Mouse (Mus musculus) stomach, embryonic 16.5 days (tissue): ENCODE results near the gene Mlc1. TPM values are rescaled to one million over a fixed set of nuclear protein-coding genes. Genes with fewer than 3 reads are reported as not detected.
A peak's percentile ranks its signal among the peaks of the same experiment; 100 is the strongest.

Experiments used
- ATAC-seq: fragments of 200-750 bp; cut with Nextera tagmentation; 2 replicates; pipeline ENCODE4 v1.8.0; 2017; ENCODE audit warnings: moderate number of reproducible peaks, moderate TSS enrichment; ENCODE audit not compliant: insufficient read depth, low FRiP score
- H3K27ac ChIP-seq: fragments of 300-500 bp; sonication (generic); 2 replicates; pipeline ENCODE4 v1.5.1; 2014; ENCODE audit warnings: low read length
- H3K27me3 ChIP-seq: fragments of 300-500 bp; sonication (generic); 2 replicates; pipeline ENCODE4 v1.6.1; 2014; ENCODE audit warnings: low read length, control low read depth, mixed read lengths; ENCODE audit not compliant: control insufficient read depth, insufficient read depth
- H3K36me3 ChIP-seq: fragments of 300-500 bp; sonication (generic); 2 replicates; pipeline ENCODE4 v1.6.1; 2014; ENCODE audit warnings: low read length; ENCODE audit not compliant: control insufficient read depth, insufficient read depth
- H3K4me1 ChIP-seq: fragments of 300-500 bp; sonication (generic); 2 replicates; pipeline ENCODE4 v1.6.1; 2014; ENCODE audit warnings: low read length, control low read depth, mixed read lengths; ENCODE audit not compliant: control insufficient read depth, insufficient read depth
- H3K4me2 ChIP-seq: fragments of 300-500 bp; sonication (generic); 2 replicates; pipeline ENCODE4 v1.6.1; 2014; ENCODE audit warnings: low read depth, low read length, mixed read lengths
- H3K4me3 ChIP-seq: fragments of 300-500 bp; sonication (generic); replicated peaks from 2 replicates; pipeline ENCODE4 v1.5.1; 2014; ENCODE audit warnings: mild to moderate bottlenecking, low read length
- H3K9ac ChIP-seq: fragments of 300-500 bp; sonication (generic); 2 replicates; pipeline ENCODE4 v1.6.1; 2014; ENCODE audit warnings: low read length
- H3K9me3 ChIP-seq: fragments of 300-500 bp; sonication (generic); replicated peaks from 2 replicates; pipeline ENCODE4 v1.6.1; 2016; ENCODE audit warnings: low read length, control low read depth; ENCODE audit not compliant: control insufficient read depth
- WGBS: fragments of 180-500 bp; shearing (Covaris S2); extraction: QIAGEN DNeasy Blood & Tissue Kit; methylation state at CpG from one replicate; pipeline ENCODE4 v1.1.7; 2014; 5-methylcytosine and 5-hydroxymethylcytosine counted together
- polyA plus RNA-seq: library from polyadenylated mRNA; unstranded; fragments of >200 nt; fragmentation: Nextera tagmentation; extraction: Ambion mirVana; gene quantifications from 2 replicates; pipeline ENCODE4 v1.2.1, GENCODE M21; 2015

Gene Mlc1
- polyA plus RNA-seq, 1 experiment from 2014 or later = not detected

DNA sequence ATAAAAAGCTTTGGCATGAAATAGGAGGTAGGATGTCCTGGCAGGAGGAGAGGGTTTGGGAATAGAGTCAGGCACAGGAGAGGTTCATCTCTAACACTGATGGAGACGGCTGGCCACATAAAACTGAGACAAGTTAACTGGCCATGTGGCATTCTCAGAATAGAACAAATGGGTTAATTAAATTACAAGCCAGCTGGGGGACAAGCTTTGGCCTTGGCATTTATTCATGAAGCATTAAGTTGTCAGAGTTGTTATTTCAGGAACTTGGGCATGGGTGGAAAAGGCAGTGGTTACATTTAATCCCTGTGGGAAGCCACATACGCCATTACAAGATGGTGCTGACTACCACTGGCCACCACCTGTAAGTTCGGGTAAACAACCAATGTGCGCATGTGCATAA is 27.6 kb downstream of the Mlc1 start:
- Histone ChIP-seq H3K9ac (no peak overlapping the region), H3K36me3 (no peaks in the 10 kb centered on the region), H3K4me3 (no peak overlapping the region), H3K9me3 (no peaks in the 10 kb centered on the region), H3K27ac (no peak overlapping the region), H3K4me2 (no peak overlapping the region), H3K4me1 (peaks cover 6% of the 10 kb centered on the region; the same call in 1 of the 2 replicates), H3K27me3 (peaks cover 13% of the 10 kb centered on the region)
- no peak for ATAC-seq
- WGBS = 72% methylated on average over 4 of the region's 4 CpGs

DNA sequence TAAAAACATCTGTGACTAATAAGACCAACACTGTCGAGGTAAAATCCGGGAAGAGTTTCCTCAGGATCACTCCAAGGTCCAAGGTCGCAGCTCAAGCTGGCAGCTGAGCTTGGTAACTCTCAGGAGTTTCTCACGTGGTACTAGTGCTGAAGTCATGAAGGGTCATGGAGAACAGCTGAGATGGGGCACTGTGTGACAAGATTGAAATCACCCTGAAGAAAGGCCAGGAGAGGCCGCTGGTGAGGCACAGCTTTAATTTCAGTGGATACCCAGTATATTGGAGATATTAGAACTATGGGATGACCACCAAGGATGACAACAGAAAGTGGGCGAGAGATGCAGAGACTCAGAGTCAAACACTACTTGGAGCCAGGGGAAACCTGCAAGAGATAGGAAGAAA is 32.0 kb downstream of the Mlc1 start:
- Histone ChIP-seq H3K27me3 (no peaks in the 10 kb centered on the region; the same call in 1 of the 2 replicates), H3K27ac (no peak overlapping the region), H3K4me1 (no peaks in the 10 kb centered on the region), H3K4me2 (no peak overlapping the region), H3K36me3 (no peaks in the 10 kb centered on the region), H3K4me3 (no peak overlapping the region), H3K9ac (no peak overlapping the region), H3K9me3 (no peaks in the 10 kb centered on the region)
- ATAC-seq = no peak
- 45% methylated on average over 6 of the region's 6 CpGs for WGBS

GRCm38 (mm10) chr15:88943896-88944551 is 34.8 kb downstream of the Mlc1 start:
- Histone ChIP-seq H3K9ac (no peak overlapping the region), H3K4me1 (no peaks in the 10 kb centered on the region), H3K4me2 (no peak overlapping the region), H3K27ac (no peak overlapping the region), H3K9me3 (no peaks in the 10 kb centered on the region), H3K4me3 (no peak overlapping the region), H3K27me3 (no peaks in the 10 kb centered on the region; the same call in 1 of the 2 replicates), H3K36me3 (no peaks in the 10 kb centered on the region)
- 74% methylated on average over 5 of the region's 5 CpGs for WGBS
- ATAC-seq = no peak

DNA sequence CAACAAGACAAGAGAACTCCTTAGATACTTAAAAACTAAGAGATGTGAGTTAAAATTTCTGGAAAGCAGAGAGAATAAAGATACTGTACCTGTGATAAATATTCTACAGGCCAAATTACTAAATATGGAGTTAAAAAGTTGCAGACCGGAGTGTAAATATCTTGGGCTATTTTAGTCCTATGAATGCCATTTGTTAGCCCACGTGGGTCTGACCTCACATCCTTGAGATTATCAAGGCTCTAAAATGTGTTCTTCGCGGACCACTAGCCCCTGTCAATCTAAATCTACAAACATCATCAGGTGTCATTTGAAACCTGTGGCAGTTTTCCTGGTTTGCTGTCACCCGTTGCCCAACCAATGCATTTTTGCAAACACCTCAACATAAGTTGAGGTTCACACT is 36.0 kb downstream of the Mlc1 start:
- 67% methylated on average over 5 of the region's 5 CpGs for WGBS
- Histone ChIP-seq H3K27me3 (no peaks in the 10 kb centered on the region), H3K4me3 (no peak overlapping the region), H3K4me1 (no peaks in the 10 kb centered on the region), H3K9ac (no peak overlapping the region), H3K27ac (no peak overlapping the region), H3K4me2 (no peak overlapping the region), H3K9me3 (no peaks in the 10 kb centered on the region), H3K36me3 (no peaks in the 10 kb centered on the region)
- ATAC-seq = no peak

DNA sequence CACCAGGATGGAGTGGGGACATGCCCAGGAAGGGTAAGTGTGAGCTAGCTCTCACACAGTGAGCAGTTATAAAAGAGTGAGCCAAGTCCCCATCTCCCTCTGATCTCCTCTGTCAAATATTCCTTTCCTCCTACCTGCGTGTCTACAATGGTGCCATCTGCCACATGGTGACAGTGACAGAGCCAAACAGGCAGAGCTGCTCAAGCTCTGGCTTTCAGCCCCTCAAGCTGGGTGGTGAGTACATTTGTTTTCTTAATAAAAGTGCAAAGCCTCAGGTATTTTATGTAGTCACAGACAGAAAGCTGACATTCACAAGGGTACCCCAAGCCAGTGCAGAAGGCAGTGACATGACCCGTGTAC is 41.5 kb downstream of the Mlc1 start:
- no peak for ATAC-seq
- Histone ChIP-seq H3K27me3 (no peaks in the 10 kb centered on the region), H3K4me1 (no peaks in the 10 kb centered on the region), H3K36me3 (no peaks in the 10 kb centered on the region), H3K9ac (no peak overlapping the region), H3K4me2 (no peak overlapping the region), H3K9me3 (no peaks in the 10 kb centered on the region), H3K27ac (no peak overlapping the region), H3K4me3 (no peak overlapping the region)
- 77% methylated on average over 2 of the region's 2 CpGs for WGBS

DNA sequence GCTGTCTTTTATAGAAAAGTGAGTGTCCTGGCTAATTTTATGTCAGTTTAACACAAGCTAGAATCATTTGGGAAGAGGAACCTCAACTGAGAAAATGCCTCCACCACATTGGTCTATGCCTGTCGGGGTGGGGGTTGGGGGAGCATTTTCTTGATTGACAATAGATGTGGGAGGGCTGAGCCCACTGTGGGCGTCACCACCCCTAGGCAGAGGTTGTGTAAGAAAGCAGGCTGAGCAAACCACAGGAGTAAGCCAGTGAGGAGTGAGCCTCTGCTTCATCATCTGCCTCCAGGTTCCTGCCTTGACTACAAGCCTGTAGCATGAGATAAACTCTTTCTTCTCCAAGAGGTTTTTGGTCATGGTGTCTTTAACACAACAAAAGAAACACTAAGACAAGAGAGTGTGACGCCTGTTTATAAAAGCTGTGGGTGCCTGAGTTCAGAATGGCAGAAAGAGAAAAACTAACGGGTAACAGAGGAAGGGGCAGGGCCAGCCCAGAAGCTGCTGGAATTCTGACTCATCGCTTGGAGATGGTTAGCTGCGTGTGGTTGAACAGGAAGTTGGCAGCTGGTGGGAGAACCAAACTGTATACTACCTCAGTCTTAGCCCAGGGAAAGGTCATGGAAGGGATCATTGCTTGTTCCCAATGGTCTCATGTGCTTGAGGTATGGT is 42.1 kb downstream of the Mlc1 start:
- no peaks in the 10 kb centered on the region for H3K9me3 ChIP-seq
- ATAC-seq = no peak
- 53% methylated on average over 6 of the region's 6 CpGs for WGBS
- no peak overlapping the region for H3K4me3 ChIP-seq
- H3K4me2 ChIP-seq = no peak overlapping the region
- H3K27me3 ChIP-seq = no peaks in the 10 kb centered on the region
- no peaks in the 10 kb centered on the region for H3K36me3 ChIP-seq
- no peak overlapping the region for H3K9ac ChIP-seq
- no peaks in the 10 kb centered on the region for H3K4me1 ChIP-seq
- no peak overlapping the region for H3K27ac ChIP-seq

- Histone ChIP-seq H3K4me1 (no peaks in the 10 kb centered on the region), H3K9me3 (no peaks in the 10 kb centered on the region), H3K4me2 (no peak overlapping the region), H3K27me3 (no peaks in the 10 kb centered on the region), H3K27ac (no peak overlapping the region), H3K9ac (no peak overlapping the region), H3K36me3 (no peaks in the 10 kb centered on the region), H3K4me3 (no peak overlapping the region)
- WGBS = 54% methylated on average over 7 of the region's 7 CpGs
- ATAC-seq = 0 out of 2 replicates have a peak, but pooled peaks have one; percentile 53
Observed at GRCm38 (mm10) chr15:88934141-88934540, 44.7 kb downstream of the Mlc1 start.

DNA sequence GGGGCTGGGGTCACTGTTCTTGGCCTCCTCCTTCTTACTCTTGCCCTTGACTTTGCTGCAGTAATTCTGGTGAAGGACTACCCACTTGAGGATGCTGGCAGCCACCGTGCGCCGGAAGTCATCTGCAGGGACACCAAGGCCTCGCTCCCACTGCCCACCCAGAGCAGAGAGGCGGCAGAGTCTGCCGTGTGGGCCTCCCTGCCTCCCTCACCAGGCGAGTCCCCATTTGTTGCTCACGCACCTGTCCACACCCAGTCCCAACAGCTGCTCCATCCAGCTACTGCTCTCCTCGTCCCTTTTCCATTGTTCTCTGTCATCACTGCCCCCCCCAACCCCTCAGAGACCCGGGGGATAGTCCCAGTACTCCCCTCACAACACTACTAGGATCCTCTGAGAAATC is 46.1 kb downstream of the Mlc1 start:
- no peak overlapping the region for H3K9ac ChIP-seq
- WGBS = 79% methylated on average over 10 of the region's 10 CpGs
- no peaks in the 10 kb centered on the region for H3K9me3 ChIP-seq

DNA sequence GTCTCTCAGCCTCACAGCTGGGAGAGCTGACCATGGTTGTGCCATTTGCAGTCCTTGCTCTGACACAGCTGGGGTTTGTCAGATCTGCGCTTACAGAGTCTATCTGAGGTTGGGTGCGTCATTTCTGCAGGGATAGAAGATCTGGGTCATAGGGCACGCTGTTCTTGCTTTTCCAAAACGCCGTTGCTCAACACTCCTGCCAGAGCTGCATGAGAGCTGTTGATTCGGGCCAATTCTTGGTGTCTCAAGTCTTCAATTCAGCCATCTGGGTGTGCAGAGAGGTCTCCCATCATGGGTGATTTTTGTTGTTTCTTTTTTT is 56.9 kb downstream of the Mlc1 start:
- Histone ChIP-seq H3K4me3 (no peak overlapping the region), H3K36me3 (no peaks in the 10 kb centered on the region), H3K4me2 (no peak overlapping the region), H3K27me3 (no peaks in the 10 kb centered on the region), H3K9me3 (no peaks in the 10 kb centered on the region), H3K27ac (no peak overlapping the region), H3K9ac (no peak overlapping the region), H3K4me1 (no peaks in the 10 kb centered on the region)
- whole genome bisulfite sequencing = 50% methylated on average over 6 of the region's 6 CpGs
- peak; percentile 46; the same call in 1 of the 2 replicates for ATAC-seq

More for the DNA sequence above, 46.1 kb downstream of the Mlc1 start:
- no peak overlapping the region for H3K4me3 ChIP-seq
- no peak for ATAC-seq
- H3K36me3 ChIP-seq = no peaks in the 10 kb centered on the region
- no peaks in the 10 kb centered on the region for H3K4me1 ChIP-seq
- no peaks in the 10 kb centered on the region for H3K27me3 ChIP-seq
- H3K4me2 ChIP-seq = no peak overlapping the region
- no peak overlapping the region for H3K27ac ChIP-seq
